Mouse (Mus musculus): ENCODE measurements at regions not wholly inside any gene's neighbourhood (a gene's known extent, or its start where the extent isn't known, plus 50 kb on each side); places are given as distances from the start of the nearest gene placed in this dataset.

DNA sequence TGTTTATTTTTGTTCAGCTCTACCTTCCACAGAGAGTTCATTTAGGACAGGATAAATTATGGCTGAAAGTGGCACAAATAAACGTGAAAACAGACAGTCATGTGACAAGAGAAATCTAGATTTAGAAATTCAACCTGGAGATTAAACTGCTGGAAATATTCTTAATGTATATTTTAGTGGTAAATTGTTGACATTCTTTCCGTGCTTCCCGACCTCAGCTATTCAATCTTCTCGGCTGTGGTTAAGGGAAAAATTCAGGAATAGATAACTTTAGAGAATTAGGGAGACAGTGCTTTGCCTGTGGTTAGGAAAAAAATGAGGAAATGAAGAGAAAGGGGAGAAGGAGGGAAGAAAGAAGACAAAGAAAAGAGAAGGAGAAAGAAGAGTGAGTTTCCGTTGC lies 211.7 kb upstream of the Tsc22d2 start:
- Histone ChIP-seq H3K27me3 (replicated peaks; ENCODE audit: control insufficient read depth, insufficient read depth, low read length) (no peaks in the 10 kb centered on the region), H3K9me3 (replicated peaks; ENCODE audit: control insufficient read depth, low read length) (no peaks in the 10 kb centered on the region), H3K4me3 (ENCODE audit: low read depth, low read length) (no peak overlapping the region), H3K36me3 (ENCODE audit: control insufficient read depth, insufficient read depth, low read length) (no peaks in the 10 kb centered on the region), H3K9ac (ENCODE audit: low read length) (no peak overlapping the region), H3K4me1 (ENCODE audit: control insufficient read depth, insufficient read depth, low read length) (no peaks in the 10 kb centered on the region), H3K27ac (ENCODE audit: low read depth, low read length) (no peak overlapping the region), H3K4me2 (ENCODE audit: low read length) (no peak overlapping the region)
- no peak for DNase-seq (ENCODE audit: low spot score)
- 88% methylated on average over 5 of the region's 5 CpGs for WGBS
- ATAC-seq = no peak

DNA sequence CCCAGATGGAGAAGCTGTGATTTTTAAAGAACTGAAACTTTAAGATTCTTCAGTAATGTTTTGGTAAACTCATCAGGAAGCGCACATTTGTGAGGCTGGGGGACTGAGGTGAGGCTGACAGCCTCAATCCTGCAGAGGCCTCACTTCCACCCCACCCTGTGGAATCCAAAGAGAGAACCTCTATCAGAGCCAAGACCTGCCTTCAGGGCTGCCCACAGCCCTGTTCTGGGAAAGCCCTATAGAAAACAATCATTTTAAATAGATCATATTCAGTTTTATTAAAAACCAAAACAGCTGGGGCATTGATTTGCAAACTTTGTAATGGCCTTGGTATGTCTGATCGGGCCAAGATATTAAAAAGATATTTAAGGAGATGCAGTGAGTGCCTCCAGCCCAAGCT lies 210.7 kb upstream of the Tsc22d2 start:
- Histone ChIP-seq H3K4me1 (ENCODE audit: control insufficient read depth, insufficient read depth, low read length) (no peaks in the 10 kb centered on the region), H3K4me3 (ENCODE audit: low read depth, low read length) (no peak overlapping the region), H3K27ac (ENCODE audit: low read depth, low read length) (no peak overlapping the region), H3K4me2 (ENCODE audit: low read length) (no peak overlapping the region), H3K27me3 (replicated peaks; ENCODE audit: control insufficient read depth, insufficient read depth, low read length) (no peaks in the 10 kb centered on the region), H3K9ac (ENCODE audit: low read length) (no peak overlapping the region), H3K9me3 (replicated peaks; ENCODE audit: control insufficient read depth, low read length) (no peaks in the 10 kb centered on the region), H3K36me3 (ENCODE audit: control insufficient read depth, insufficient read depth, low read length) (no peaks in the 10 kb centered on the region)
- no peak for DNase-seq (ENCODE audit: low spot score)
- no peak for ATAC-seq
- WGBS = 93% methylated on average over 2 of the region's 2 CpGs

DNA sequence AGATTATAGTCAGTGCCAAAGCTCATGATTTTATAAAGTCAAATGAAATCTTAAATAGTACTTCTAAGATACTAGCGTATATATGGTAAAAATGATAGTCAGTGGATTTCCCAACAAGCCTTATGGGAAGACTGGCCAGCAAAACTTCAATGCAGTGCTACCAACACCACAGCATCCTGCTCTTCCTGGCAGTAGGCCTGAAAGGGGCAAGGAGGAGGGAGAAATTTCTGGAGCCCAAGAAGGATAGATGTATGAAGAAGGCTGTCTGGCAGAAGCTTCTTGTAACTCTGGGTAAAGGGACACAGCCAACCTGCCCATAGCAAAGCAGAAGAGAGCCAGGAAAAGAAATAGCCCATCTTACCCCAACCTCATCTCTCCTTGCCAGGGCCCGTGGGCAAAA lies 209.0 kb upstream of the Tsc22d2 start:
- Histone ChIP-seq H3K9me3 (replicated peaks; ENCODE audit: control insufficient read depth, low read length) (0 out of 2 replicates have a peak, but pooled peaks cover 2% of the 10 kb centered on the region), H3K4me2 (ENCODE audit: low read length) (no peak overlapping the region), H3K36me3 (ENCODE audit: control insufficient read depth, insufficient read depth, low read length) (no peaks in the 10 kb centered on the region), H3K27ac (ENCODE audit: low read depth, low read length) (no peak overlapping the region), H3K9ac (ENCODE audit: low read length) (no peak overlapping the region), H3K4me3 (ENCODE audit: low read depth, low read length) (no peak overlapping the region), H3K4me1 (ENCODE audit: control insufficient read depth, insufficient read depth, low read length) (no peaks in the 10 kb centered on the region), H3K27me3 (replicated peaks; ENCODE audit: control insufficient read depth, insufficient read depth, low read length) (no peaks in the 10 kb centered on the region)
- no peak for DNase-seq (ENCODE audit: low spot score)
- no peak for ATAC-seq
- WGBS = 90% methylated on average over 2 of the region's 2 CpGs

DNA sequence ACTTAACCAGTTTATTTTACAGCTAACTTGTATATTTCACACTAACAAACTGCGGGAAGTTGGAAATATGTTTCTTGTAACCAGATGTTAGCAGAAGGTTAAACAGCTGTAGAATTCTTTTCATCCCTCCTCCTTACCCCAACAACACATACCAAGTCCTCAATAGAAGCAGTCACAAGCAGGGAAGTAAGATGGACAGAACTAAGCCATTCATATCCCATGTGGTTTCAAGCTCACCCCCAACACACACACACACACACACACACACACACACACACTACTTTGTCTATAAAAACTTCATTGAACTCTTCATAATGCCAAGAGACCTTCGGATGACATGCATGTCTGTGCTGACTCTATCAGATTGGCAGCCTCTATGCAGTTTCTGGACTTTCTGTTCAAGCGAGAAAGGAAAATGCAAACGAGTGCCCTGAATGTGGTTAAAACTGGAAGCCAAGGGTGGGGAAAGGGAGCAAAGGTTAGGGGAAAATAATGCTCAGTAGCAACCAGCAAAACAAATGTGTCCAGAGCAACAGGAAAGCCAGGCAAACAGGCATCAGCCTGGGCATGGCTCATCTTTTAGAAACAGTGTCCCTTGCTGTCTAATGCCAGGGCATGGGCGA lies 207.6 kb upstream of the Tsc22d2 start:
- H3K9ac ChIP-seq (ENCODE audit: low read length) = no peak overlapping the region
- ATAC-seq (no peak), DNase-seq (ENCODE audit: low spot score) (no peak)
- no peaks in the 10 kb centered on the region for H3K36me3 ChIP-seq (ENCODE audit: control insufficient read depth, insufficient read depth, low read length)
- no peaks in the 10 kb centered on the region for H3K4me1 ChIP-seq (ENCODE audit: control insufficient read depth, insufficient read depth, low read length)
- H3K4me2 ChIP-seq (ENCODE audit: low read length) = no peak overlapping the region
- WGBS = 69% methylated on average over 5 of the region's 5 CpGs
- no peak overlapping the region for H3K4me3 ChIP-seq (ENCODE audit: low read depth, low read length)
- H3K27ac ChIP-seq (ENCODE audit: low read depth, low read length) = no peak overlapping the region
- H3K9me3 ChIP-seq (replicated peaks; ENCODE audit: control insufficient read depth, low read length) = 0 out of 2 replicates have a peak, but pooled peaks cover 2% of the 10 kb centered on the region
- no peaks in the 10 kb centered on the region for H3K27me3 ChIP-seq (replicated peaks; ENCODE audit: control insufficient read depth, insufficient read depth, low read length)

DNA sequence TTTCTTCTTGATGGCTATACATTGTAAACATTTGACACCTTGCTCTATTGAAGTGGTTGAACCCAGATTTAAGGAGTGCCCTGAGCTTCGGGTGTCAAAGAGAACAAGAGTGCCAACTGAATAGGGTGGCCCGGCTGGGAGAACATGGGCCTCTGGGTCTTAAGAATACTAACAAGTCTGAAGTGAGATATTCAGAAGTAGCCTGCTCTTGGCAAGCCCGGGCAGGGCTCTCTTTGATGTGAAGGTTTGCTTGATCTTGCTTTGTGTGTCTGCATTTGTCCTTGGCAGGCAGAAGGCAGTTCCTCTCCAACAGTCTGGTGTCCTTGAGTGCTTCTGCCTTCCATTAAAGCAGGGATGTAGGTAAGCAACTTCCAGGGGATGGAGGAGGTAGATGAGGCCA lies 203.5 kb upstream of the Tsc22d2 start:
- ATAC-seq = no peak

DNA sequence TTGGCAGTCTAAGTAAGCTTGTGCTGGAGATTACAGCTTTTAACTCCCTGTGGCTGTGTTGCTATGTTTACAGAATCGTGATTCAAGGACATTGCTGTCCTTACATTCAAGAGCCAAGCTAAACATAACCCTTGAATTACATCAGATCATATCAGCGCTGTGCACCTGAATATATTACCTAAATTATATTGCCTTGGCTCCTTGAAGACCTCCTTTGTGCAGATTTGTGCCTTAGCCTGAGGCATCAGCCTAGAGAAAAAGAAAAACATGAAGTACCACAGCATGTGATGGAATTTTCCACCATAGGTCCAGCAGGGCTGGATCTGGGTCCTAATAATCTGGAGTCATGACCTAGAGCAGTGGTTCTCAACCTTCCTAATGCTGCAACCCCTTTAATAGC lies 189.8 kb upstream of the Tsc22d2 start:
- Histone ChIP-seq H3K36me3 (ENCODE audit: control insufficient read depth, insufficient read depth, low read length) (no peaks in the 10 kb centered on the region), H3K4me3 (ENCODE audit: low read depth, low read length) (no peak overlapping the region), H3K9ac (ENCODE audit: low read length) (no peak overlapping the region), H3K4me2 (ENCODE audit: low read length) (no peak overlapping the region), H3K27me3 (replicated peaks; ENCODE audit: control insufficient read depth, insufficient read depth, low read length) (no peaks in the 10 kb centered on the region), H3K27ac (ENCODE audit: low read depth, low read length) (no peak overlapping the region), H3K9me3 (replicated peaks; ENCODE audit: control insufficient read depth, low read length) (no peaks in the 10 kb centered on the region), H3K4me1 (ENCODE audit: control insufficient read depth, insufficient read depth, low read length) (no peaks in the 10 kb centered on the region)
- DNase-seq (ENCODE audit: low spot score) (no peak), ATAC-seq (no peak)
- WGBS = 81% methylated on average over 2 of the region's 2 CpGs

More for the DNA sequence above, 203.5 kb upstream of the Tsc22d2 start:
- Histone ChIP-seq H3K9me3 (replicated peaks; ENCODE audit: control insufficient read depth, low read length) (0 out of 2 replicates have a peak, but pooled peaks cover 2% of the 10 kb centered on the region), H3K9ac (ENCODE audit: low read length) (no peak overlapping the region), H3K4me2 (ENCODE audit: low read length) (no peak overlapping the region), H3K4me1 (ENCODE audit: control insufficient read depth, insufficient read depth, low read length) (no peaks in the 10 kb centered on the region), H3K36me3 (ENCODE audit: control insufficient read depth, insufficient read depth, low read length) (no peaks in the 10 kb centered on the region), H3K27ac (ENCODE audit: low read depth, low read length) (no peak overlapping the region), H3K4me3 (ENCODE audit: low read depth, low read length) (no peak overlapping the region), H3K27me3 (replicated peaks; ENCODE audit: control insufficient read depth, insufficient read depth, low read length) (no peaks in the 10 kb centered on the region)
- no peak for DNase-seq (ENCODE audit: low spot score)
- 59% methylated on average over 3 of the region's 3 CpGs for WGBS

DNA sequence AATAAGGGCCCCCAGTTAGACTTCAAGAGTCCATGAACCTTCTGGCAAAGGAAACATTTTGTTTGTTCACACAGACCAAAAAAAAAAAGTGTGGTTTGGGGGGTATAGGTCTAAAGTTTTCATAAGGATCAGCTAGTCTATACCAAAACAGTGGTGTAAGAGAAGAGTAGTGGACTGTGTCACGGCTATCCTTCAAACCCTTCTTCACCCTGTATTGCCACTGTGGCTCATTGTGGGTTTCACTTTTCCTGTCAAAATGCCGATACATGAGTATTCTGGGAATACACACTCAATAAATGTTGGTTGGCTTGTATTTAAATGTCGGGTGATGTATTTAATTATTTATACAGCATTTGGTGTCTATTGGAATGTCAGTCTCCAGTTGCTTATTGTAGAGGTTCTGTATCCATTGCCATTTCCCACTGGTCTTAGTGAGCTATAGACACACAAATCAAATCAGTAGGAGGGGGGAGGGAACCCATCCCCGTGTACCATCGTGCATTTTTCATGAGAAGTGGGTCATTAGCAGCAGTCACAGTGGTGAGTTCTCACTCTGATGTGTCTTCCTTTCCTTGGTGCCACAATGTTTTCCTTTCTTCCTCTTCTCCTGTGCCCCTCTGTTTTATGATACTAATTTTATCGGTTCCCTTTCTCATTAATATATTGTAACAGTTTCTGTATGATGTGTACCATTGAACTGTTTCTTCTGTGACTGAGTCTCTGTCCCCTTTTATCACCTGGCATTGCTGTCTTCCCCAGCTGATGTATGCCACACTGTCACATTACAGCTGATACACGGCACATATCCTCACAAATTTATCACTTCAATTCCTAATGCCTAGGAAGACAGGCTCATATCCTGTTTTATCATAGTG lies 187.8 kb upstream of the Tsc22d2 start:
- ATAC-seq (no peak), DNase-seq (ENCODE audit: low spot score) (no peak)
- H3K4me1 ChIP-seq (ENCODE audit: control insufficient read depth, insufficient read depth, low read length) = no peaks in the 10 kb centered on the region
- no peaks in the 10 kb centered on the region for H3K36me3 ChIP-seq (ENCODE audit: control insufficient read depth, insufficient read depth, low read length)
- no peak overlapping the region for H3K4me3 ChIP-seq (ENCODE audit: low read depth, low read length)
- WGBS = 82% methylated on average over 7 of the region's 7 CpGs
- H3K27me3 ChIP-seq (replicated peaks; ENCODE audit: control insufficient read depth, insufficient read depth, low read length) = no peaks in the 10 kb centered on the region
- H3K4me2 ChIP-seq (ENCODE audit: low read length) = no peak overlapping the region
- no peak overlapping the region for H3K9ac ChIP-seq (ENCODE audit: low read length)
- no peaks in the 10 kb centered on the region for H3K9me3 ChIP-seq (replicated peaks; ENCODE audit: control insufficient read depth, low read length)
- H3K27ac ChIP-seq (ENCODE audit: low read depth, low read length) = no peak overlapping the region

DNA sequence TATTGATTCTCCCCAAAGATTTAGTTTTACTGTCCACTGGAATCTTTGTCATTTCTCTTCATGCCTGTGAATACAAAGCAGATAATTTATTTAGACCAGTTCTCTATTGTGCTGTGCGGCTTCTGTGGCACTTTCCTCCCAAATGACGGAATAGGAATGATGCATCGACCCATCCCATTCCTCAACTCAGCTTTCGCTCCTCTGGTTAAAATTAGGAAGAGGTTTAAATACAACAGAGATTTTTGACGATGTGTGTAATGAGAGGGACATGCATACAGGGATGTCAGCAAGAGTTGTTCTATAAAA lies 187.2 kb upstream of the Tsc22d2 start:
- no peaks in the 10 kb centered on the region for H3K9me3 ChIP-seq (replicated peaks; ENCODE audit: control insufficient read depth, low read length)
- ATAC-seq = no peak
- H3K27me3 ChIP-seq (replicated peaks; ENCODE audit: control insufficient read depth, insufficient read depth, low read length) = no peaks in the 10 kb centered on the region
- H3K36me3 ChIP-seq (ENCODE audit: control insufficient read depth, insufficient read depth, low read length) = no peaks in the 10 kb centered on the region
- no peak overlapping the region for H3K27ac ChIP-seq (ENCODE audit: low read depth, low read length)
- no peaks in the 10 kb centered on the region for H3K4me1 ChIP-seq (ENCODE audit: control insufficient read depth, insufficient read depth, low read length)
- H3K4me2 ChIP-seq (ENCODE audit: low read length) = no peak overlapping the region
- H3K4me3 ChIP-seq (ENCODE audit: low read depth, low read length) = no peak overlapping the region
- 91% methylated on average over 5 of the region's 5 CpGs for WGBS
- no peak overlapping the region for H3K9ac ChIP-seq (ENCODE audit: low read length)
- DNase-seq (ENCODE audit: low spot score) = no peak

DNA sequence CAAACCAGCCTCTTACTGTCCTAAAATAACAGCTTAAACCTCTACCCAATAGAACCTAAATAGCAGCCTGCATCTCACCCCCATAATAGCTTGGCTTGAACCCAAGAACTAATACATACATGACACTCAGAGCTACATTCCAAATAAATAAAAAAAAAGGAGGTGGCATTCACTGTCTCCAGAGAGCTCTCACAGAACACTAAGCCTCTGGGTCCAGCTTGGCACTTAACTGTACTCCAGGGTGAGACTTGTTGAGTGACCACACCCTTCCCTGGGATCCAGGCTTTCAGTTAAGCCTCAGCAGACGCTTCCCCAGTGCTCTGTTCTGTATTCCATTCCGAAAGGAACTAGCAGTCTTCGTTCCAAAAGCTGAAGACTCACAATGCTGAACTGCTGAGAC lies 186.3 kb upstream of the Tsc22d2 start:
- no peak overlapping the region for H3K27ac ChIP-seq (ENCODE audit: low read depth, low read length)
- H3K4me1 ChIP-seq (ENCODE audit: control insufficient read depth, insufficient read depth, low read length) = no peaks in the 10 kb centered on the region
- DNase-seq (ENCODE audit: low spot score) = peak; percentile 17
- H3K9me3 ChIP-seq (replicated peaks; ENCODE audit: control insufficient read depth, low read length) = no peaks in the 10 kb centered on the region
- 73% methylated on average over 3 of the region's 3 CpGs for WGBS
- ATAC-seq = no peak
- no peaks in the 10 kb centered on the region for H3K27me3 ChIP-seq (replicated peaks; ENCODE audit: control insufficient read depth, insufficient read depth, low read length)
- H3K4me2 ChIP-seq (ENCODE audit: low read length) = no peak overlapping the region
- no peaks in the 10 kb centered on the region for H3K36me3 ChIP-seq (ENCODE audit: control insufficient read depth, insufficient read depth, low read length)
- H3K9ac ChIP-seq (ENCODE audit: low read length) = no peak overlapping the region
- H3K4me3 ChIP-seq (ENCODE audit: low read depth, low read length) = no peak overlapping the region
